Mouse (Mus musculus) limb, embryonic 15.5 days (tissue): ENCODE measurements at regions not wholly inside any gene's neighbourhood (a gene's known extent, or its start where the extent isn't known, plus 50 kb on each side); places are given as distances from the start of the nearest gene placed in this dataset.
A peak's percentile ranks its signal among the peaks of the same experiment; 100 is the strongest.

Experiments used
- ATAC-seq: fragments of 200-750 bp; cut with Nextera tagmentation; 2 replicates; pipeline ENCODE4 v1.8.0; 2017; ENCODE audit warnings: low read depth, moderate TSS enrichment; ENCODE audit not compliant: insufficient number of reproducible peaks, low FRiP score, low TSS enrichment
- H3K27ac ChIP-seq: fragments of 300-500 bp; sonication (generic); 2 replicates; pipeline ENCODE4 v1.5.1; 2015; ENCODE audit warnings: moderate library complexity, mild to moderate bottlenecking, inconsistent platforms
- H3K27me3 ChIP-seq: fragments of 300-500 bp; sonication (generic); 2 replicates; pipeline ENCODE4 v1.6.1; 2015; ENCODE audit warnings: inconsistent platforms
- H3K36me3 ChIP-seq: fragments of 300-500 bp; sonication (generic); 2 replicates; pipeline ENCODE4 v1.6.1; 2015; ENCODE audit warnings: inconsistent platforms
- H3K4me1 ChIP-seq: fragments of 300-500 bp; sonication (generic); 2 replicates; pipeline ENCODE4 v1.6.1; 2015; ENCODE audit warnings: inconsistent platforms
- H3K4me2 ChIP-seq: fragments of 300-500 bp; sonication (generic); 2 replicates; pipeline ENCODE4 v1.6.1; 2015; ENCODE audit warnings: mild to moderate bottlenecking, inconsistent platforms
- H3K4me3 ChIP-seq: fragments of 300-500 bp; sonication (generic); 2 replicates; pipeline ENCODE4 v1.5.1; 2015; ENCODE audit warnings: mild to moderate bottlenecking, inconsistent platforms
- H3K9ac ChIP-seq: fragments of 300-500 bp; sonication (generic); 2 replicates; pipeline ENCODE4 v1.6.1; 2015; ENCODE audit warnings: inconsistent platforms
- H3K9me3 ChIP-seq: fragments of 300-500 bp; sonication (generic); 2 replicates; pipeline ENCODE4 v1.6.1; 2016; ENCODE audit warnings: inconsistent platforms
- WGBS: fragments of 180-500 bp; shearing (Covaris S2); methylation state at CpG from one replicate; pipeline ENCODE4 v1.1.7; 2015; 5-methylcytosine and 5-hydroxymethylcytosine counted together

- H3K4me3 ChIP-seq: no peak overlapping the region
- no peak overlapping the region for H3K9ac ChIP-seq
- no peaks in the 10 kb centered on the region for H3K36me3 ChIP-seq
- ATAC-seq: no peak
- H3K27me3 ChIP-seq: no peaks in the 10 kb centered on the region
- H3K9me3 ChIP-seq: no peaks in the 10 kb centered on the region
- WGBS: 58% methylated on average over 3 of the region's 3 CpGs
- no peak overlapping the region for H3K27ac ChIP-seq
- H3K4me2 ChIP-seq: no peak overlapping the region
- H3K4me1 ChIP-seq: peaks cover 12% of the 10 kb centered on the region
Observed at GRCm38 (mm10) chr8:41556819-41557218, 139.9 kb upstream of the Frg1 start.

GRCm38 (mm10) chr8:41552747-41553534, 136.1 kb upstream of the Frg1 start:
- Histone ChIP-seq H3K4me1 (peaks cover 16% of the 10 kb centered on the region), H3K36me3 (no peaks in the 10 kb centered on the region), H3K27ac (no peak overlapping the region), H3K4me3 (no peak overlapping the region), H3K4me2 (no peak overlapping the region), H3K9ac (no peak overlapping the region), H3K9me3 (no peaks in the 10 kb centered on the region), H3K27me3 (no peaks in the 10 kb centered on the region)
- ATAC-seq: no peak
- WGBS: 40% methylated on average over 8 of the region's 8 CpGs

GRCm38 (mm10) chr8:41551925-41552414, 135.1 kb upstream of the Frg1 start:
- Histone ChIP-seq H3K9me3 (no peaks in the 10 kb centered on the region), H3K4me1 (peaks cover 16% of the 10 kb centered on the region), H3K4me3 (no peak overlapping the region), H3K27me3 (no peaks in the 10 kb centered on the region), H3K27ac (no peak overlapping the region), H3K9ac (no peak overlapping the region), H3K36me3 (no peaks in the 10 kb centered on the region), H3K4me2 (no peak overlapping the region)
- no peak for ATAC-seq
- WGBS: 27% methylated on average over 15 of the region's 15 CpGs

- Histone ChIP-seq H3K9me3 (no peaks in the 10 kb centered on the region), H3K27me3 (no peaks in the 10 kb centered on the region), H3K36me3 (no peaks in the 10 kb centered on the region), H3K4me1 (peaks cover 16% of the 10 kb centered on the region), H3K9ac (no peak overlapping the region), H3K27ac (no peak overlapping the region), H3K4me2 (no peak overlapping the region), H3K4me3 (no peak overlapping the region)
- 51% methylated on average over 2 of the region's 2 CpGs for WGBS
- ATAC-seq: no peak
Observed at GRCm38 (mm10) chr8:41550095-41550420, 133.2 kb upstream of the Frg1 start.

- 30% methylated on average over 25 of the region's 25 CpGs for WGBS
- H3K9me3 ChIP-seq: no peaks in the 10 kb centered on the region
- no peak overlapping the region for H3K9ac ChIP-seq
- no peak overlapping the region for H3K4me3 ChIP-seq
- H3K4me2 ChIP-seq: peak overlapping the region; percentile 31; the same call in 1 of the 2 replicates
- peak overlapping the region; percentile 47 for H3K27ac ChIP-seq
- no peaks in the 10 kb centered on the region for H3K36me3 ChIP-seq
- no peaks in the 10 kb centered on the region for H3K27me3 ChIP-seq
- ATAC-seq: no peak
- peaks cover 16% of the 10 kb centered on the region for H3K4me1 ChIP-seq
Observed at GRCm38 (mm10) chr8:41549220-41550094, 132.6 kb upstream of the Frg1 start.

- no peak overlapping the region for H3K4me2 ChIP-seq
- no peak overlapping the region for H3K27ac ChIP-seq
- H3K36me3 ChIP-seq: no peaks in the 10 kb centered on the region
- 25% methylated on average over 7 of the region's 7 CpGs for WGBS
- H3K9ac ChIP-seq: no peak overlapping the region
- no peaks in the 10 kb centered on the region for H3K27me3 ChIP-seq
- no peaks in the 10 kb centered on the region for H3K9me3 ChIP-seq
- ATAC-seq: no peak
- peaks cover 12% of the 10 kb centered on the region for H3K4me1 ChIP-seq
- H3K4me3 ChIP-seq: no peak overlapping the region
Observed at GRCm38 (mm10) chr8:41547730-41548368, 131.0 kb upstream of the Frg1 start.

- 53% methylated on average over 5 of the region's 5 CpGs for WGBS
- ATAC-seq: no peak
- Histone ChIP-seq H3K27me3 (peaks cover 3% of the 10 kb centered on the region; the same call in 1 of the 2 replicates), H3K9me3 (no peaks in the 10 kb centered on the region), H3K27ac (no peak overlapping the region), H3K4me1 (0 out of 2 replicates have a peak, but pooled peaks cover 3% of the 10 kb centered on the region), H3K36me3 (no peaks in the 10 kb centered on the region), H3K4me3 (no peak overlapping the region), H3K4me2 (no peak overlapping the region), H3K9ac (no peak overlapping the region)
Observed at GRCm38 (mm10) chr8:41532212-41532611, 115.3 kb upstream of the Frg1 start.

- Histone ChIP-seq H3K4me1 (0 out of 2 replicates have a peak, but pooled peaks cover 3% of the 10 kb centered on the region), H3K4me2 (no peak overlapping the region), H3K4me3 (no peak overlapping the region), H3K36me3 (no peaks in the 10 kb centered on the region), H3K27ac (no peak overlapping the region), H3K9ac (no peak overlapping the region), H3K9me3 (no peaks in the 10 kb centered on the region), H3K27me3 (peaks cover 3% of the 10 kb centered on the region; the same call in 1 of the 2 replicates)
- ATAC-seq: no peak
- WGBS: 41% methylated on average over 8 of the region's 8 CpGs
Observed at GRCm38 (mm10) chr8:41529581-41529980, 112.7 kb upstream of the Frg1 start.

- 0 out of 2 replicates have a peak, but pooled peaks cover 3% of the 10 kb centered on the region for H3K4me1 ChIP-seq
- no peaks in the 10 kb centered on the region for H3K27me3 ChIP-seq
- H3K9me3 ChIP-seq: no peaks in the 10 kb centered on the region
- ATAC-seq: no peak
- no peaks in the 10 kb centered on the region for H3K36me3 ChIP-seq
- no peak overlapping the region for H3K4me3 ChIP-seq
- 37% methylated on average over 7 of the region's 7 CpGs for WGBS
- H3K9ac ChIP-seq: no peak overlapping the region
- no peak overlapping the region for H3K4me2 ChIP-seq
- H3K27ac ChIP-seq: no peak overlapping the region
Observed at GRCm38 (mm10) chr8:41526283-41526682, 109.4 kb upstream of the Frg1 start.

GRCm38 (mm10) chr8:41485163-41485562, 68.3 kb upstream of the Frg1 start:
- H3K27me3 ChIP-seq: no peaks in the 10 kb centered on the region
- no peaks in the 10 kb centered on the region for H3K36me3 ChIP-seq
- no peak for ATAC-seq
- H3K4me3 ChIP-seq: no peak overlapping the region
- no peaks in the 10 kb centered on the region for H3K4me1 ChIP-seq
- H3K9ac ChIP-seq: no peak overlapping the region
- H3K9me3 ChIP-seq: no peaks in the 10 kb centered on the region
- H3K27ac ChIP-seq: no peak overlapping the region
- 72% methylated on average over 5 of the region's 5 CpGs for WGBS
- H3K4me2 ChIP-seq: no peak overlapping the region

GRCm38 (mm10) chr8:41483297-41483696, 66.4 kb upstream of the Frg1 start:
- Histone ChIP-seq H3K4me3 (no peak overlapping the region), H3K27me3 (no peaks in the 10 kb centered on the region), H3K4me2 (no peak overlapping the region), H3K27ac (no peak overlapping the region), H3K36me3 (no peaks in the 10 kb centered on the region), H3K9ac (no peak overlapping the region), H3K4me1 (no peaks in the 10 kb centered on the region), H3K9me3 (no peaks in the 10 kb centered on the region)
- WGBS: 45% methylated on average over 3 of the region's 3 CpGs
- no peak for ATAC-seq
